Mouse (Mus musculus): Measurements from ENCODE around the gene Dnajb7. TPM values are rescaled to one million over a fixed set of nuclear protein-coding genes. Genes with fewer than 3 reads are reported as not detected.
A peak's percentile ranks its signal among the peaks of the same experiment; 100 is the strongest.

The Dnajb7 gene
- total RNA-seq, 2 experiments from 2014 or later: not detected

- TF ChIP-seq CTCF (IDR thresholded peaks at IDR 0.05): no peak
- DNase-seq (ENCODE audit: extremely low spot score in 1 of 2, low spot score in 2 of 2): no peak
- intact Hi-C loops (cut with DNase I): no loop called here
- H3K4me3 ChIP-seq: no peak overlapping the region
- no peak overlapping the region for H3K27ac ChIP-seq
Measured at GRCm38 (mm10) chr15:81364271-81364670, 43.8 kb downstream of the Dnajb7 start.

GRCm38 (mm10) chr15:81362501-81362900 lies 45.6 kb downstream of the Dnajb7 start:
- intact Hi-C loops (cut with DNase I): no loop called here
- no peak for DNase-seq (ENCODE audit: extremely low spot score in 1 of 2, low spot score in 2 of 2)
- Histone ChIP-seq H3K4me3 (no peak overlapping the region), H3K27ac (no peak overlapping the region)
- TF ChIP-seq CTCF (IDR thresholded peaks at IDR 0.05): no peak

- TF ChIP-seq CTCF (IDR thresholded peaks at IDR 0.05): no peak
- DNase-seq (ENCODE audit: extremely low spot score in 1 of 2, low spot score in 2 of 2): no peak
- H3K4me3 ChIP-seq: no peak overlapping the region
- intact Hi-C loops (cut with DNase I): no loop called here
- no peak overlapping the region; the same call in 1 of the 2 replicates for H3K27ac ChIP-seq
Measured at GRCm38 (mm10) chr15:81361417-81362015, 46.6 kb downstream of the Dnajb7 start.

- intact Hi-C loops (cut with DNase I): no loop called here
- Histone ChIP-seq H3K27ac (peak overlapping the region; percentile 22), H3K4me3 (peak overlapping the region; percentile 61)
- no peak for DNase-seq (ENCODE audit: extremely low spot score in 1 of 2, low spot score in 2 of 2)
- TF ChIP-seq CTCF (IDR thresholded peaks at IDR 0.05): no peak
Measured at GRCm38 (mm10) chr15:81361022-81361404, 47.1 kb downstream of the Dnajb7 start.

- no peak for TF ChIP-seq CTCF (IDR thresholded peaks at IDR 0.05)
- intact Hi-C loops (cut with DNase I): no loop called here
- peak within 1 kb of the TSS; percentile 61 for H3K4me3 ChIP-seq
- H3K27ac ChIP-seq: peak within 1 kb of the TSS; percentile 69
- DNase-seq (ENCODE audit: extremely low spot score in 1 of 2, low spot score in 2 of 2): peak; percentile 90 to 91
Measured at GRCm38 (mm10) chr15:81360345-81361021, 47.6 kb downstream of the Dnajb7 start, which contains the start of gene Slc25a17. Gene Slc25a17 (minus strand): TSS chr15:81360812.

GRCm38 (mm10) chr15:81359421-81359820 lies 48.7 kb downstream of the Dnajb7 start:
- no peak for DNase-seq (ENCODE audit: extremely low spot score in 1 of 2, low spot score in 2 of 2)
- intact Hi-C loops (cut with DNase I): no loop called here
- no peak overlapping the region for H3K4me3 ChIP-seq
- no peak overlapping the region for H3K27ac ChIP-seq
- TF ChIP-seq CTCF (IDR thresholded peaks at IDR 0.05): no peak

GRCm38 (mm10) chr15:81358943-81359342 lies 49.2 kb downstream of the Dnajb7 start:
- intact Hi-C loops (cut with DNase I): no loop called here
- no peak for DNase-seq (ENCODE audit: extremely low spot score in 1 of 2, low spot score in 2 of 2)
- Histone ChIP-seq H3K4me3 (no peak overlapping the region), H3K27ac (no peak overlapping the region)
- no peak for TF ChIP-seq CTCF (IDR thresholded peaks at IDR 0.05)

GRCm38 (mm10) chr15:81356946-81357345 lies 51.2 kb downstream of the Dnajb7 start:
- DNase-seq (ENCODE audit: extremely low spot score in 1 of 2, low spot score in 2 of 2): no peak
- intact Hi-C loops (cut with DNase I): no loop called here
- no peak overlapping the region for H3K4me3 ChIP-seq
- no peak for TF ChIP-seq CTCF (IDR thresholded peaks at IDR 0.05)
- no peak overlapping the region for H3K27ac ChIP-seq

Other genes with a start within 250 kb of the Dnajb7 start
- 10 to 100 TPM; 71.2 to 75.8 TPM for gene Mrtfa, start 217.5 kb downstream of the Dnajb7 start, total RNA-seq (2021)
- gene Mchr1, start 172.8 kb downstream of the Dnajb7 start, total RNA-seq (2021): 10 to 100 TPM; 23.6 to 27.5 TPM
- gene Slc25a17, start 47.5 kb downstream of the Dnajb7 start, total RNA-seq (2021): 10 to 100 TPM; 36.3 to 41.5 TPM
- gene St13, start 8.2 kb downstream of the Dnajb7 start, total RNA-seq (2021): 100 to 1,000 TPM; 168 to 171 TPM
- gene Xpnpep3, start 8.2 kb downstream of the Dnajb7 start, total RNA-seq (2021): 10 to 100 TPM; 15.1 to 15.4 TPM
- 100 to 1,000 TPM; 126 to 153 TPM for gene Rbx1, start 58.0 kb upstream of the Dnajb7 start, total RNA-seq (2021)
- gene Ep300, start 177.1 kb upstream of the Dnajb7 start, total RNA-seq (2021): 10 to 100 TPM; 76.0 to 77.3 TPM